In genomic region chr12:28784864-28785263, GRCm38 (mm10) we compare ENCODE assay signal across 10 mouse cellular contexts. TPM values are rescaled to one million over a fixed set of nuclear protein-coding genes. Genes with fewer than 3 reads are reported as not detected.
DNase-seq lines count a peak whose midpoint lies in the region; ATAC-seq and TF ChIP-seq lines count a peak whose summit lies in the region.
"Had no signal": no experiment of that assay in that cellular context is flagged by ENCODE, and none has a peak within 500 bp of the region (broad histone marks: within the 10 kb centered on the region; RNA-seq: fewer than 3 reads in every experiment).

No protein-coding gene starts in this region.

- WGBS in forebrain, embryonic 12.5 days: 17% methylated on average over 8 of the region's 8 CpGs
- WGBS in forebrain, embryonic 14.5 days: 14% methylated on average over 8 of the region's 8 CpGs
- WGBS in midbrain, embryonic 12.5 days: 32% methylated on average over 8 of the region's 8 CpGs
- 39% methylated on average over 8 of the region's 8 CpGs for WGBS in midbrain, postnatal 0 days
- 29% methylated on average over 8 of the region's 8 CpGs for WGBS in limb, embryonic 10.5 days

- DNase-seq in forebrain, embryonic 14.5 days (ENCODE audit: low spot score): no peak
- DNase-seq in midbrain, postnatal 0 days (ENCODE audit: low spot score): no peak
- DNase-seq in limb, embryonic 10.5 days (ENCODE audit: low spot score): no peak
- DNase-seq in retina, postnatal 1 day: peak; percentile 92
- DNase-seq in heart, postnatal 4 days: no peak
- no peak for DNase-seq in gastrocnemius, adult 8-10 months (ENCODE audit: low spot score in 2 of 2)

- ATAC-seq in forebrain, embryonic 12.5 days (ENCODE audit: low FRiP score): peak; percentile 39; the same call in 1 of the 2 replicates
- no peak for ATAC-seq in forebrain, embryonic 14.5 days
- no peak for ATAC-seq in midbrain, embryonic 12.5 days (ENCODE audit: low FRiP score, low read depth)
- ATAC-seq in midbrain, postnatal 0 days (ENCODE audit: low FRiP score): no peak
- ATAC-seq: liver, embryonic 12.5 days had no signal

- no peaks in the 10 kb centered on the region for H3K9me3 ChIP-seq in forebrain, embryonic 12.5 days
- no peaks in the 10 kb centered on the region for H3K9me3 ChIP-seq in forebrain, embryonic 14.5 days (replicated peaks; ENCODE audit: control insufficient read depth, low read length)
- no peaks in the 10 kb centered on the region for H3K9me3 ChIP-seq in midbrain, embryonic 12.5 days
- no peaks in the 10 kb centered on the region for H3K9me3 ChIP-seq in midbrain, postnatal 0 days (ENCODE audit: low read length)
- no peaks in the 10 kb centered on the region for H3K9me3 ChIP-seq in limb, embryonic 10.5 days (replicated peaks)
- H3K9me3 ChIP-seq: liver, embryonic 12.5 days had no signal

- TF ChIP-seq CTCF in midbrain, postnatal 0 days (IDR thresholded peaks at IDR 0.05): no peak

- H3K4me1 ChIP-seq in forebrain, embryonic 12.5 days: peaks cover 33% of the 10 kb centered on the region
- H3K4me1 ChIP-seq in forebrain, embryonic 14.5 days (ENCODE audit: control insufficient read depth, insufficient read depth, low read length): peaks cover 10% of the 10 kb centered on the region
- H3K4me1 ChIP-seq in midbrain, embryonic 12.5 days: peaks cover 21% of the 10 kb centered on the region
- H3K4me1 ChIP-seq in midbrain, postnatal 0 days (ENCODE audit: insufficient read depth, low read length): peaks cover 3% of the 10 kb centered on the region; the same call in 1 of the 2 replicates
- peaks cover 56% of the 10 kb centered on the region for H3K4me1 ChIP-seq in limb, embryonic 10.5 days

- H3K36me3 ChIP-seq in forebrain, embryonic 12.5 days (replicated peaks): no peaks in the 10 kb centered on the region
- no peaks in the 10 kb centered on the region for H3K36me3 ChIP-seq in forebrain, embryonic 14.5 days (ENCODE audit: control insufficient read depth, insufficient read depth, low read length)
- no peaks in the 10 kb centered on the region for H3K36me3 ChIP-seq in midbrain, embryonic 12.5 days
- no peaks in the 10 kb centered on the region for H3K36me3 ChIP-seq in midbrain, postnatal 0 days (ENCODE audit: insufficient read depth, low read length)
- no peaks in the 10 kb centered on the region for H3K36me3 ChIP-seq in limb, embryonic 10.5 days
- H3K36me3 ChIP-seq: liver, embryonic 12.5 days had no signal

- H3K27ac ChIP-seq in forebrain, embryonic 12.5 days: no peak overlapping the region
- H3K27ac ChIP-seq in forebrain, embryonic 14.5 days (ENCODE audit: low read depth, low read length): no peak overlapping the region
- H3K27ac ChIP-seq in midbrain, embryonic 12.5 days (replicated peaks): peak overlapping the region; percentile 52
- H3K27ac ChIP-seq in midbrain, postnatal 0 days (ENCODE audit: low read depth, low read length): no peak overlapping the region
- peak overlapping the region; percentile 42; the same call in 1 of the 2 replicates for H3K27ac ChIP-seq in limb, embryonic 10.5 days
- H3K27ac ChIP-seq: liver, embryonic 12.5 days had no signal

- no peak overlapping the region for H3K4me2 ChIP-seq in forebrain, embryonic 12.5 days
- H3K4me2 ChIP-seq in forebrain, embryonic 14.5 days (ENCODE audit: low read length): no peak overlapping the region
- no peak overlapping the region for H3K4me2 ChIP-seq in midbrain, embryonic 12.5 days (replicated peaks)
- no peak overlapping the region for H3K4me2 ChIP-seq in midbrain, postnatal 0 days (ENCODE audit: low read depth, low read length, poor library complexity, severe bottlenecking)
- H3K4me2 ChIP-seq: liver, embryonic 12.5 days had no signal

- no peak overlapping the region for H3K4me3 ChIP-seq in forebrain, embryonic 12.5 days (replicated peaks)
- H3K4me3 ChIP-seq in forebrain, embryonic 14.5 days (ENCODE audit: low read depth, low read length): no peak overlapping the region
- H3K4me3 ChIP-seq in midbrain, embryonic 12.5 days: no peak overlapping the region
- H3K4me3 ChIP-seq in midbrain, postnatal 0 days (ENCODE audit: low read depth, low read length): no peak overlapping the region
- no peak overlapping the region for H3K4me3 ChIP-seq in limb, embryonic 10.5 days
- H3K4me3 ChIP-seq: liver, embryonic 12.5 days; myocyte had no signal

- H3K9ac ChIP-seq in forebrain, embryonic 12.5 days: no peak overlapping the region
- H3K9ac ChIP-seq in forebrain, embryonic 14.5 days (ENCODE audit: low read length): no peak overlapping the region
- no peak overlapping the region for H3K9ac ChIP-seq in midbrain, embryonic 12.5 days (replicated peaks)
- H3K9ac ChIP-seq in midbrain, postnatal 0 days (replicated peaks; ENCODE audit: low read length, poor library complexity, severe bottlenecking): no peak overlapping the region
- H3K9ac ChIP-seq: liver, embryonic 12.5 days had no signal

- H3K27me3 ChIP-seq in forebrain, embryonic 12.5 days: no peaks in the 10 kb centered on the region
- H3K27me3 ChIP-seq in forebrain, embryonic 14.5 days (replicated peaks; ENCODE audit: control insufficient read depth, insufficient read depth, low read length): no peaks in the 10 kb centered on the region
- 0 out of 2 replicates have a peak, but pooled peaks cover 2% of the 10 kb centered on the region for H3K27me3 ChIP-seq in midbrain, embryonic 12.5 days
- no peaks in the 10 kb centered on the region for H3K27me3 ChIP-seq in midbrain, postnatal 0 days (ENCODE audit: insufficient read depth, low read length)
- H3K27me3 ChIP-seq in limb, embryonic 10.5 days (ENCODE audit: low read depth, poor library complexity, severe bottlenecking): no peaks in the 10 kb centered on the region
- H3K27me3 ChIP-seq: liver, embryonic 12.5 days had no signal

RNA-seq across cellular contexts. Expression of gene Eipr1, which starts 33.3 kb away (rescaled TPM):
- polyA plus RNA-seq in forebrain, embryonic 12.5 days (2016; fragmentation: Nextera tagmentation; extraction: Ambion mirVana): 43.0 and 45.8 TPM in 2 replicates
- 80.9 and 87.5 TPM in 2 replicates for polyA plus RNA-seq in forebrain, embryonic 14.5 days (2014; fragmentation: Nextera tagmentation; extraction: Ambion mirVana)
- 53.6 and 55.0 TPM in 2 replicates for polyA plus RNA-seq in midbrain, embryonic 12.5 days (2016; fragmentation: Nextera tagmentation; extraction: Ambion mirVana)
- total RNA-seq in midbrain, postnatal 0 days (2014; rRNA removed): 57.4 and 62.2 TPM in 2 replicates
- polyA plus RNA-seq in midbrain, postnatal 0 days (2015; fragmentation: Nextera tagmentation; extraction: Ambion mirVana): 59.6 and 66.4 TPM in 2 replicates
- polyA plus RNA-seq in limb, embryonic 10.5 days (2016; fragmentation: Nextera tagmentation; extraction: Ambion mirVana): 41.2 and 42.2 TPM in 2 replicates
- 10 to 100 TPM; 11.8 to 13.4 TPM for total RNA-seq in heart, postnatal 4 days (2021)
- 1 to 10 TPM; 6.5 to 8.3 (median 7.5) TPM for total RNA-seq in gastrocnemius, adult 8-10 months (2022)

RNA-seq across cellular contexts. Expression of gene Trappc12, which starts 34.6 kb away (rescaled TPM):
- 40.4 and 41.5 TPM in 2 replicates for polyA plus RNA-seq in forebrain, embryonic 12.5 days (2016; fragmentation: Nextera tagmentation; extraction: Ambion mirVana)
- polyA plus RNA-seq in forebrain, embryonic 14.5 days (2014; fragmentation: Nextera tagmentation; extraction: Ambion mirVana): 38.4 and 43.2 TPM in 2 replicates
- polyA plus RNA-seq in midbrain, embryonic 12.5 days (2016; fragmentation: Nextera tagmentation; extraction: Ambion mirVana): 42.1 and 45.8 TPM in 2 replicates
- total RNA-seq in midbrain, postnatal 0 days (2014; rRNA removed): 53.2 and 54.4 TPM in 2 replicates
- polyA plus RNA-seq in midbrain, postnatal 0 days (2015; fragmentation: Nextera tagmentation; extraction: Ambion mirVana): 37.9 and 38.8 TPM in 2 replicates
- 34.0 and 37.9 TPM in 2 replicates for polyA plus RNA-seq in limb, embryonic 10.5 days (2016; fragmentation: Nextera tagmentation; extraction: Ambion mirVana)
- total RNA-seq in heart, postnatal 4 days (2021): 10 to 100 TPM; 24.7 to 25.8 TPM
- 10 to 100 TPM; 17.1 to 18.7 (median 18.0) TPM for total RNA-seq in gastrocnemius, adult 8-10 months (2022)

Comparison
In these comparisons a context has a peak if more than half of its experiments do, and no peak if none do; other contexts are left out.
1. H3K27ac ChIP-seq: peak in midbrain, embryonic 12.5 days (single experiment) and limb, embryonic 10.5 days (single experiment); none in forebrain, embryonic 12.5 days (single experiment), forebrain, embryonic 14.5 days (single experiment) and midbrain, postnatal 0 days (single experiment).